Mouse (Mus musculus) fibroblast of lung, adult 2 months (primary cell): ENCODE data around the gene Auh.

Experiments used
- DNase-seq: peaks from one replicate; pipeline ENCODE4 v3.0.0-alpha.2; 2011; ENCODE audit warnings: low read depth

Auh gene

GRCm38 (mm10) chr13:52921966-52922365 is 7.5 kb downstream of the Auh start:
- no peak for DNase-seq

GRCm38 (mm10) chr13:52921065-52921825 is 8.2 kb downstream of the Auh start:
- no peak for DNase-seq

GRCm38 (mm10) chr13:52919790-52920352 is 9.6 kb downstream of the Auh start:
- no peak for DNase-seq

GRCm38 (mm10) chr13:52918333-52918732 is 11.1 kb downstream of the Auh start:
- no peak for DNase-seq

GRCm38 (mm10) chr13:52914591-52915110 is 14.8 kb downstream of the Auh start:
- no peak for DNase-seq

GRCm38 (mm10) chr13:52913926-52914325 is 15.6 kb downstream of the Auh start:
- no peak for DNase-seq

- DNase-seq, result no peak
These were observed 17.0 kb downstream of the Auh start for GRCm38 (mm10) chr13:52912495-52912894.

- no peak for DNase-seq
These were observed 18.2 kb downstream of the Auh start for GRCm38 (mm10) chr13:52911259-52911658.

- no peak for DNase-seq
These were observed 23.2 kb downstream of the Auh start for GRCm38 (mm10) chr13:52906296-52906695.

- no peak for DNase-seq
These were observed 25.3 kb downstream of the Auh start for GRCm38 (mm10) chr13:52904175-52904574.

- DNase-seq, result no peak
These were observed 25.7 kb downstream of the Auh start for GRCm38 (mm10) chr13:52903767-52904166.

GRCm38 (mm10) chr13:52902517-52902916 is 27.0 kb downstream of the Auh start:
- DNase-seq, result no peak

GRCm38 (mm10) chr13:52899664-52900063 is 29.8 kb downstream of the Auh start:
- no peak for DNase-seq

- no peak for DNase-seq
These were observed 31.7 kb downstream of the Auh start for GRCm38 (mm10) chr13:52897806-52898205.

- DNase-seq, result no peak
These were observed 36.7 kb downstream of the Auh start for GRCm38 (mm10) chr13:52892791-52893190.

- DNase-seq, result peak; percentile 83
These were observed 37.4 kb downstream of the Auh start for GRCm38 (mm10) chr13:52892065-52892503.

- DNase-seq, result no peak
These were observed 39.2 kb downstream of the Auh start for GRCm38 (mm10) chr13:52890313-52890712.

- no peak for DNase-seq
These were observed 42.7 kb downstream of the Auh start for GRCm38 (mm10) chr13:52886779-52887178.

GRCm38 (mm10) chr13:52883960-52884326 is 45.5 kb downstream of the Auh start:
- DNase-seq, result no peak

- no peak for DNase-seq
These were observed 46.2 kb downstream of the Auh start for GRCm38 (mm10) chr13:52883084-52883959.

- no peak for DNase-seq
These were observed 49.1 kb downstream of the Auh start for GRCm38 (mm10) chr13:52880386-52880785.

GRCm38 (mm10) chr13:52879918-52880317 is 49.6 kb downstream of the Auh start:
- no peak for DNase-seq

- DNase-seq, result no peak
These were observed 50.2 kb downstream of the Auh start for GRCm38 (mm10) chr13:52879291-52879690.
